ENCODE assay signal across 9 mouse cellular contexts in the genomic region with DNA sequence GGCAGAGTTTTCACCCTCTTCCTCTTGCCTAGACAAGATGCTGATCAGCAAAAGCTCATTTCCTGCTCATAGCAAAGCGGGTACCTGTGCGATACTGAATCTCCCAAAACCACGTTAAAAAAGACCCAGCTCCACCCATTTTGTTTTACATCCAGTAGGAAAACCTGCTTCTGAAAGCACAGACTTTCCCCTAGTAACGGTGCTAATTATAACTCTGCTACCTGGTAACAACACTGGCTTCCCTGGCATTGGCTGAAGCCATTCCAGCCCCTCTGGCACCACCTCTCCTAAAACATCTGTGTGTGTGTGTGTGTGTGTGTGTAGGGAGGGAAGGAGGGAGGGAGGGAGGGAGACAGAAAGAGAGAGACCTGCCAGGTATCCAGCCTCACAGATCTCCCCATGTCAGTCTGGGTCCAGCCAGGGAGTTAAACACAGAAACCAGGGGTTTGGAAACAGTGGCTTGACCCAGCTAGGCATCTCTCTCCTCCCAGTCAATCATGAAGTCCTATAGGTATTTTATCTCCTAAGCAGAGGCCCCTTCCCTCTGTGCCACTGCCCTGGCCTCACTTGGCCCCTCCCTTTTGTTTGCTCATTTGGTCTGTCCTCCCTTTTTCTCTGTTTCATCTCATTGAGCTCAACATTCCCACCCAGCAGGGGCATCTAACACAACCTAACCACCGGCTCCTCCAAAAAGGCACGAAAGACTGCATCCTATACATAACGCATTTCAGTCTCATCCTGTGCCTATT.
A peak's percentile ranks its signal among the peaks of the same experiment; 100 is the strongest.
DNase-seq lines count a peak whose midpoint lies in the region; ATAC-seq lines count a peak whose summit lies in the region.
"Had no signal": no experiment of that assay in that cellular context is flagged by ENCODE, and none has a peak within 500 bp of the region (broad histone marks: within the 10 kb centered on the region; RNA-seq: fewer than 3 reads in every experiment).

No protein-coding gene starts in this region.

- peak; percentile 74; the same call in 1 of the 2 replicates for ATAC-seq in lung, embryonic 15.5 days (ENCODE audit: borderline replicate concordance, extremely low read depth, low FRiP score, low TSS enrichment)
- ATAC-seq in heart, embryonic 14.5 days (ENCODE audit: insufficient number of reproducible peaks, insufficient read depth, low FRiP score, low read depth), result peak; percentile 80
- ATAC-seq in limb, embryonic 12.5 days (ENCODE audit: insufficient number of reproducible peaks, insufficient read depth, low FRiP score, low TSS enrichment, low read depth), result peak; percentile 63

- H3K9ac ChIP-seq in lung, embryonic 15.5 days, result no peak overlapping the region
- H3K9ac ChIP-seq in heart, embryonic 14.5 days (ENCODE audit: low read length), result peak overlapping the region; percentile 48
- H3K9ac ChIP-seq in limb, embryonic 12.5 days (replicated peaks), result no peak overlapping the region

- no peak overlapping the region for H3K4me2 ChIP-seq in lung, embryonic 15.5 days
- H3K4me2 ChIP-seq in heart, embryonic 14.5 days (ENCODE audit: low read length), result peak overlapping the region; percentile 51
- H3K4me2 ChIP-seq in limb, embryonic 12.5 days, result peak overlapping the region; percentile 35

- WGBS in lung, embryonic 15.5 days, result 24% methylated on average over 7 of the region's 7 CpGs
- WGBS in heart, embryonic 14.5 days, result 12% methylated on average over 7 of the region's 7 CpGs
- WGBS in limb, embryonic 12.5 days, result 20% methylated on average over 7 of the region's 7 CpGs

- H3K27me3 ChIP-seq in lung, embryonic 15.5 days, result no peaks in the 10 kb centered on the region
- no peaks in the 10 kb centered on the region for H3K27me3 ChIP-seq in heart, embryonic 14.5 days (ENCODE audit: control insufficient read depth, insufficient read depth, low read length)
- no peaks in the 10 kb centered on the region for H3K27me3 ChIP-seq in limb, embryonic 12.5 days

- H3K4me1 ChIP-seq in lung, embryonic 15.5 days, result peaks cover 8% of the 10 kb centered on the region
- peaks cover 32 to 45% of the 10 kb centered on the region in 2 experiments for H3K4me1 ChIP-seq in heart, embryonic 14.5 days (ENCODE audit: control insufficient read depth in 2 of 2, insufficient read depth in 2 of 2, low read length in 2 of 2)
- peaks cover 16% of the 10 kb centered on the region for H3K4me1 ChIP-seq in limb, embryonic 12.5 days (replicated peaks)
- H3K4me1 ChIP-seq: megakaryocyte, embryonic 14.5 days had no signal

- peak overlapping the region; percentile 47; the same call in 1 of the 2 replicates for H3K27ac ChIP-seq in lung, embryonic 15.5 days
- H3K27ac ChIP-seq in heart, embryonic 14.5 days (replicated peaks in 1 of 2; ENCODE audit: control insufficient read depth in 1 of 2, insufficient read depth in 1 of 2, low read depth in 2 of 2, low read length in 2 of 2), result peak overlapping the region; percentile 89 to 95
- peak overlapping the region; percentile 75; the same call in 1 of the 2 replicates for H3K27ac ChIP-seq in limb, embryonic 12.5 days

- no peaks in the 10 kb centered on the region for H3K36me3 ChIP-seq in lung, embryonic 15.5 days
- H3K36me3 ChIP-seq in heart, embryonic 14.5 days (ENCODE audit: control insufficient read depth, insufficient read depth, low read length), result no peaks in the 10 kb centered on the region
- no peaks in the 10 kb centered on the region for H3K36me3 ChIP-seq in limb, embryonic 12.5 days

- no peaks in the 10 kb centered on the region for H3K9me3 ChIP-seq in lung, embryonic 15.5 days
- H3K9me3 ChIP-seq in heart, embryonic 14.5 days (ENCODE audit: control insufficient read depth, low read length), result no peaks in the 10 kb centered on the region
- H3K9me3 ChIP-seq in limb, embryonic 12.5 days, result no peaks in the 10 kb centered on the region
- H3K9me3 ChIP-seq: megakaryocyte, embryonic 14.5 days had no signal

- peak; percentile 54 for DNase-seq in cerebellum, adult 9-11 months
- DNase-seq in cerebellum, adult 11 months, result no peak
- DNase-seq in lung, postnatal 14 days, result no peak
- DNase-seq in spleen, postnatal 4 days (ENCODE audit: low spot score in 2 of 2), result no peak
- no peak for DNase-seq in urinary bladder, adult 18-20 months (ENCODE audit: low spot score in 2 of 2)

- no peak overlapping the region for H3K4me3 ChIP-seq in lung, embryonic 15.5 days
- no peak overlapping the region for H3K4me3 ChIP-seq in heart, embryonic 14.5 days (ENCODE audit: control insufficient read depth in 1 of 2, insufficient read depth in 1 of 2, low read depth in 1 of 2, low read length in 2 of 2)
- no peak overlapping the region for H3K4me3 ChIP-seq in limb, embryonic 12.5 days (replicated peaks)
- H3K4me3 ChIP-seq: megakaryocyte, embryonic 14.5 days had no signal
